Mouse (Mus musculus): Measurements from ENCODE around the gene Grik4.

Grik4 gene

DNA sequence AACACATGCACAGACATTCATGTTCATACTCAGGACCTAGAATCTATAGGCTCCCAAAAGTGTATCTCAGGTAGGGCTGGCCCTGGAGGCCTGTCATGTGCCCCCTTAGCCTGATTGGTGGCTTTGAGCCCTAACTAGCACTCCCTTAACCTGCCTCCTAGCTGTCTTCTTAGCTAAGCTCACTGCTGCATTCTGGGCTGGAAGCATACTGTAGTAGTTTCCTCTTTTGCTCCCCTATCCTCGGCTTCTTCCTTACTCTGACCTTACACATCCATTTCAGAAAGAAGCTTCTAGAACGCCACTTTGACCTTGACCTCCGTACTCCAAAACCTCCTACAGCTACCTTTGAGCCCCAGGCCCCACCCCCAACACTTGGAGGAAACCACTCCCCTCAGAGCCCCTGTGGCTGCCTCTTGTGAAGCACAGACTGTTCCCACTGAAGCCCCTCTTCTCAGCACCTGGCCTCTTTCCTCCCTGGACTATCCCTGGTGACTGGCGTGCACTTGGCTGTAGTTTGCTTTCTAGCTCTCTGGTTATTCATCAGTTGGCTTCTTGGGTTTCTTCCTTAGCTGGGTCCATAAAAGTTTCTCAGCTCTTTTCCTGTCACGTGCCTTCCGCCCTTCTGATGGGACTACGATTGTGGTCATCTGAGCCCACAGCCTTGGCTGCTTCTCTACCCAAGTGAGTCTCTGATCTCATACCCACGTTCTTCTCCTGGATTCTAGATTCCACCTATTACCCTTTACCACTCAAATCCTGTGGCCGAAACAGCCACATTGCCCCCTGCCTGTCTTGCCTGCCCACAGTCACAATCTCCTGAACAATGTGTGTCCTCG lies 84.1 kb downstream of the Grik4 start:
- no peak for DNase-seq

DNA sequence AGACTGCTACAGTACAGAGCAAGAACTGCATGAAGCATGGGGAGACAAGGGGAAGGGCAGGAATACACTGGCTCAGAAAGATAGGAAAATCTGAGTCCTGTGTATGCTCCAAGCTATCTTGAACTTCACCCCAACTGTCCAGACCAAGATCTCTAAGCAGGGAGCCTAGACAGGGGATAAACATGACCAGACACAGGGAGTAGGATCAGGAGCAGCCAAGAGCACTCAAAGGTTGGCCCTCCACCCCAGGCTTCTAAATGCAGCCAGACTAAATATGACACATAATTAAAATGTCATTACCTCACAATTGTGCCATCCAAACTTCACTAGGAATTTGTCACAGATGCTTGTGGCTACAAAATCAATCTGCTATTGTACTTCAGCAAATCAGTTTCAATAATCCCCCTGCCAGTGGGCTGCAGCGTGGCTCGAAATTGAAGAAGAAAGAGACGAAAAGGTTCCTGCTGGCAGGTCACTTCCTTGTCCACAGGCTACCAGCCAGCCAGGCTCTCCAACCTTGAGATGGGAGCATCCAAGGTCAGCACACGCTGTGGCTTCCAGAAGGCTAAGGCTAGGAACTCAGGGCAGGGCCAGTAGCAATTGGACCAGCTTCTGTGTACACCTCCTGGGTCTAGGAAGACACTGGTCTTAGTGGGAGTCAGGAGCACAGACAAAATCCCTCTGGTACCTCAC lies 85.1 kb downstream of the Grik4 start:
- no peak for DNase-seq

DNA sequence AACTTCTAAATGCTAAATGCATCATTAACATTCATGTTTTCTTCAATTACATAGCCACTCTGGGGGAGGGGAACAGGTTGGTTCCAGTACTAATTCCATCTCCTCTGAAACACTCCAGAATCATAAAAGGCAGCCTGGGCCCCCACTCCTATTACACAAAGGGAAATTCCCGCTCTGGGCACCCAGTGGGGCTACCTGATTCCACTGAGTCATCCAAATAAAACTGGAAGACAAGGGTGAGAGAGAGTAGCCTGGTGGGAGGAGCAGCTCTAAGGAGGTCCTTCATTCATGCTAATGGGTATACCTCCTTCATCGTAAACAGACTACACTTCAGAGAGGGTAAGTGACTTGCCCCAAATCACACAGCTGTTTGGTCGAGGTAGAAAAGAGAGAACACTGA lies 85.7 kb downstream of the Grik4 start:
- no peak for DNase-seq

DNA sequence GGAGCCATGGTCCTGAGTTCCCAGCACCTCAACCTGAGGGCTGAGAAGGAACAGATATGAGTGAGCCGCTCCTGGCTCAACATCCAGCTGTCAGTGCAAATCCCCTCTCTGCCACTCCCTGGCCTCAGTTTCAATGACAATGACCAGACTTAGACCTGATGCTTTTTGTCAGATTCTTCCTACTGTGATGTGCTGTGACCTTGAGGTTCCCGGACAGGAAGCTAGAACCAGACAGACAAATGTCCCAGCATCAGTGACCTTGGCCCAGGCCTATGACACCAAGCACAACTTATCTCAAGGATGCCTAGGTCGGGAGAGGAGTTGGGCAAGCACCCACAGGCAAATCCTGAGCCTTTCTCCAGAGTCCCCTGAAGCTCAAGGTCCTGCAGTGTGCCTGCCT lies 86.5 kb downstream of the Grik4 start:
- no peak for DNase-seq

GRCm38 (mm10) chr9:42853077-42853476 lies 91.2 kb downstream of the Grik4 start:
- DNase-seq = no peak

DNA sequence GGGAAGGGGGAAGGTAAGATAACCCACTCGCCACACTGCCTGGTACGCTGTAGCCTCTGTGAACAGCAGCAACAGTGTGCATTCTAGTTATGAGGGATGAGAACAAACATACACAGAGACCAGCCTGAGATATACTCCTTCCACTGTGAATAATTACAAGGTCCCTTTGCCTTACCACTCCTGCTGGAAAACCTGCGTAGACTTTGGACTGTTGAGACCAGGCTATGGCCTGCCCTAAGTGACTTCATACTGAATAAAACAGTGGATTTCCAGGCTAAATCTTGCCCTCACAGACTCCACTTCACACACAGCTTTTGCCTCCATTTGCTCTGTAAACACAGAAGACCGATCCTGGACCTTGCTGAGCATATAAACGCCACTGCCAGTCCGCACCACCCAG lies 94.2 kb downstream of the Grik4 start:
- no peak for DNase-seq

GRCm38 (mm10) chr9:42848061-42848460 lies 96.2 kb downstream of the Grik4 start:
- DNase-seq = no peak

DNA sequence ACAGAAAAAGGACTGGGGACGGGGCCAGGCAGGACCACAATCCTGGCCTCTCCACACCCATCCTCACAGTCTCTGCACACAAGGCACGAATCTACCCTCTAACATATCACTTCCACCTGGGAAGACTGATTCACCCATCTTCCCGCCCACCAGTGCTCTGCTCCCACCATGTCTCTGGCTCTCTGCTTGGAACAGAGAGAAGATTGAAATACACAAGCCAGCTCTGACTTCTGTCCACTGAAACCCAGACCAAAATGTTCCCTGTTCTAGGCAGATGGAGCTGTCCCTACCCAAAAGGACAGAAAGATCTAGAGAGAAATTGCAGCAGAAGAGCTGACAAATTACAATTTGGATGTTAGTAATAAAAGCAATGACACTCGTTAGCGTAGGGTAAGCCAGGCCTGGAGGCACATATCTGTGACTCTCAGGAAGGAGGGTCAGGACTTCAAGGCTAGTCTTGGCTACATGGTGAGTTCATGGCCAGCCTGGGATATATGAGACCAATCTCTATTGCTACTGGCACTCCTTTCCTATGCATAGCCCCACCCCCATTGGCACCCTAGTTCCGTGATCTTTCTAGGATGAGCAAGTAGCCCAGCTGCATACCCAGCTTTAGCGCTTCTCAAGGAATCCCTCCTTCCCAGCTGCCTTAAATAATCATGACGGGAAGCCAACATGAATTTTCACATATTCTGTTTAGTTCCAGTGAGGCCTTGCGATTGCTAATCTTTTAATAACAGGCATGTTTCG lies 97.4 kb downstream of the Grik4 start:
- DNase-seq = no peak

GRCm38 (mm10) chr9:42846139-42846538 lies 98.2 kb downstream of the Grik4 start:
- DNase-seq = no peak

DNA sequence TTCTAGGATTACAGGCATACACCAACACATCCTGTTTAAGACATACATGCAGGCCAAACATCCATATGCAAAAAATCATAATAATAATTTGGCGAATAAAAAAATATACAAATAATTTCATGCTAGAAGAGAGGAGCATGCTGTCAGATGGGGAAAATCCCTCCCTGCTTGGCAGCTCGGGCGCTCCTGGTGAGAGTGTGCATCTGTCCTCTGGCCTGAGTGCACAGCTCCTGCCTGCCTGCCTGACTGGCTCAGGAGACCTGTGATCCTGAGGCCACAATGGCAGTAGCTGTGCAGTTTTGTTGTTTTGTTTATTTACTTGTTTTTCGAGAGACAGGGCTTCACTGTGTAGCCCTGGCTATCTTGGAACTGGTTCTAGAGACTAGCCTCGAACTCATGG lies 100.0 kb downstream of the Grik4 start:
- DNase-seq = no peak

DNA sequence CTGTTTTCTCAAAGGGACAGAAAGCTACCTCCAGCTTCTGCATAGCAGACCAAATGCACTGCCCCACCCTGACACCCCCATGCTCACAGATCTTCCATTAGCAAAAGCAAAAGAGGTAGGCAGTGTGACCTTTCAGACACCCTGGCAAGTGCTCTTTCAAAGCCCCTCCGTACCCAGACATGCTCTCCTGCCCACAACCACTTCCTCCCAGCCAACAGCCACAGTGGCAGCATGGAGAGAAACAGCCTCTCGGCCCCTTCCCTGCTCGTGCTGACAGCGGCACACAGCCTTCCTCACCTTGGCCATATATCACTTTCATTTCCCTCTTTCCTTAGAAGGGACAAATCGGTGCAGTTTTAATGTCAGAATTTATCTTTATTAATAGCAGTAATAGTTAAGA lies 106.0 kb downstream of the Grik4 start:
- DNase-seq = no peak

- no peak for DNase-seq
These were observed 106.8 kb downstream of the Grik4 start for GRCm38 (mm10) chr9:42837498-42837897.

DNA sequence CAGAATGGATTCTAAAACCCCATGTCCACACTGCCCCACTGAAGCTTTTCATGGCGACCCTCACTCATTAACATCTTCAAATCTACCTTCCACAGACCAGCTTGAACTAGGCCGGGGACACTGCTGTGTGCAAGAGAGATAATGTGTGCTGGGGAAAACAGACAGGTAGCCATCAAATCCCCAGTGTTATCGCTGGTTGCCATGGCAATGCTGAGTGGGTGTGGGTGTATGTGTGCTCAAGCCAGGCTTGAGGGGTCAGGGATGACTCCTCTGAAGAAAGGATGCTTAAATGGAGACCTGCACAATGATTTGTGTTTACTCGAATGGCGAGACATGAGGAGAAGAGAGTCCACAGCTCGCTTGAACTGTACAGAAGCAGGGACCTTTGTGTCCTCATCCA lies 112.7 kb downstream of the Grik4 start:
- DNase-seq = no peak

DNA sequence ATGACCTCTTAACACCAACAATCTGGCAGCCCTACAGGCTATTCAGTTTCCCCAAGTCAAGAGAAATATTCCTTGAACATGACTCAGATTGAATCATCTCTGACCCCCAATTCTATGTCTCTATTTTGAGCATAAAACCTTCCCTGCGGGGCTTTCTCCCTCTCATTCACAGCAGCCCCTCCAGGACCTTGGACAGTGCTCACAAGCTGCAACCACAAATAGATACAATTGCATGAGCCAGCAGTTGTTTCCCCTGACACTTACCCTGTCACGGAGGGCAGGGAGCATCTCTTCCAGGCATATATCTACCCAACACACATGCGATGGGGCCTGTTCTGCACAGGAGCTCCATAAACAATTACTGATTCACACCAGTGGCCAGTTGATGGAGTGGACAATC lies 125.0 kb downstream of the Grik4 start:
- no peak for DNase-seq

DNA sequence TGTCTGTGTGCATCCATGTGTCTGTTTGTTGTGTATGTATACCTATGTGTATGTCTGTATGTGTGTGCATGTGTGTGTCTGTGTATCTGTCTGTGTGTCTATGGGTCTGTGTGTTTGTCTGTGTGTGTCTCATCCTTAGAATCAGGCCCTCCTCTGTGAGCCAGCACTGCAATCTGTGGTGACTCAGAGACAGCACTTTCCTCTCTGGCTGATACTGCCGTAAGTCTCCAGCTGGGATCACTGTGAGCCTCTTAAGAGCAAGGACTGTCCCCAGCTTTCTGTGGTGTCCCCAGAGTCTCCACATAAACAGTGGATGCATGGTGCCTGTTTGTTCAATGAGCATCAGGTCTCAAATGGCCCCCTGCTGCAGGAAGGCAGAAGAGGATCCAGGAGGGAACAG lies 127.5 kb downstream of the Grik4 start:
- DNase-seq = no peak

- peak; percentile 64 for DNase-seq
These were observed 135.1 kb downstream of the Grik4 start for GRCm38 (mm10) chr9:42809146-42809545.

DNA sequence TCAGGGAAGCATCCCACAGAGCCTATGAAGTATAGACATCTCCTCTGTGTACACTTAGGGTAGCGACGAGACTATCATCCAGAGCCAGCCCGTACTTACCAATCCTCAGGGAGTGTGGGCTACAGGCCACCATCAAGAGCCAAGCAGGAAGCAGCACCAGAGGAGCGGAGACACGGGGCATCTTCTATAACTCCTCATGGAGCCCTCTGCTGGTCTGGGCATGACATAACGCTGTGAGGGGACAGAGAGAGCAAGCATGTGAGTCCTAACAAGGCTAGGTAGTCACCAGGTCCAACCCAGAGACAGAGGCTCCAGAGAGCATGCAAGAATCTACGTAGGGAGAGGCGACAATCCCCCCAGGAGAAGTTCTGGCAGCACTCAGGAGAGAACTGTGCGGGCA lies 135.9 kb downstream of the Grik4 start:
- DNase-seq = peak; percentile 54

DNA sequence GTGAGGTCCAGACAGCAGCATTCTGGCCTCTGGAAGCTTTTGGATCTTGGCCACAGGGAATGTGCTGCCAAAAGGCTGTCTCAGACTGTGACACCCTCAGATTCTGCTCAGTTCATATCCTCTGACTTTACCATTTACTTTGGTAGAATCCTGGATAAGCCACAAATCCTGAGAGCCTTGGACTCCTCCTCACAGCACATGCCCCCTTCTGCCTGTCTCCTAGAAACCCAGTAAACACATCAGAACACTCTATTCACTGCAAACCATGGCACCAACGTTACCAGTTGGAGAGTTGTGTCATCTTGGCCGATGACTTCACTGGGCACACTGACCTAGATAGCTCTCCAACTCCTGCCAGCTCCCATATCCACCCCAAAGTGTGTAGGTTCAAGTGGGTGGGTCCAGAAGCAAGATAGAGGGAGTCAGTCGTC lies 141.2 kb downstream of the Grik4 start:
- DNase-seq = peak; percentile 85

DNA sequence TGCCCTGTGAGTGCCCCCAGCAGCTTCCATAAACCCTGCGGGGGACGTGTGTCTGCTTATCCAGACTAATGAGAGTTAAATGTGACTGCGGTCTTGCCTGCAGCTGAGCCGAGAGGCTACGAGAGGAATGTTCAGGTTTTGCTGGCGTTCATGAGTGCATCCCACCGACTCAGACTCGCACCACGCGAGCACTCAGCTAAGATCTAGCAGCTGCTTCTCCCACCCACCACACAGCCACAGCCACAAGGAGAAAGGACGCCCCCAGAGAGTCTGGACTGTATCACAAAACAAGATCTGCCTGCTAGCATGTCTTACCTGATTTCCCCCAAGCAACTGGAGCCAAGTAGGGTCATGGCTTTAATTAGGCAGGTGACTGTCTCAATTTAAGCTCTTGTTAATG lies 142.4 kb downstream of the Grik4 start:
- peak; percentile 24 for DNase-seq

GRCm38 (mm10) chr9:42800138-42800537 lies 144.2 kb downstream of the Grik4 start:
- DNase-seq = peak; percentile 80

- DNase-seq = peak; percentile 58
These were observed 144.6 kb downstream of the Grik4 start for GRCm38 (mm10) chr9:42799694-42800093.

- DNase-seq = peak; percentile 87
These were observed 145.1 kb downstream of the Grik4 start for GRCm38 (mm10) chr9:42799242-42799641.

DNA sequence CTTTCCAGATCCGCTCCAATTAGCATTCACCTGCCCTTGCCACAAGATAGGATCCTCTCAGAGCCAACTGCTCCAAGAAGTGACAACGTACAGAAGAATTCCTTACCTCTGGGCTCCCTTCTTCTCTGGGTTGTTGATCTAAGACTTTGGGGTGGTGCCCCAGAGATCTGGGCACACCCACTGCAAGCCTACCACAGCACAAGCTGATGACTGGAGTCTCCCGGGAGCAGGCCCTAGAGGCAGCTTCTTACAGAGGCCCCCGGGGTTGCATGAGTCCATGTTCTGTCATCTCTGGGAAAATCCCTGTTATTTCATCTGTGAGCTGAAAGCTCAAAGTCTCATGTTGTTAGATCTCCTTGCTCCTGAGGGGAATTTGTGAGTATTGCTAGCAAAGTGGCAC lies 146.0 kb downstream of the Grik4 start:
- peak; percentile 44 for DNase-seq

DNA sequence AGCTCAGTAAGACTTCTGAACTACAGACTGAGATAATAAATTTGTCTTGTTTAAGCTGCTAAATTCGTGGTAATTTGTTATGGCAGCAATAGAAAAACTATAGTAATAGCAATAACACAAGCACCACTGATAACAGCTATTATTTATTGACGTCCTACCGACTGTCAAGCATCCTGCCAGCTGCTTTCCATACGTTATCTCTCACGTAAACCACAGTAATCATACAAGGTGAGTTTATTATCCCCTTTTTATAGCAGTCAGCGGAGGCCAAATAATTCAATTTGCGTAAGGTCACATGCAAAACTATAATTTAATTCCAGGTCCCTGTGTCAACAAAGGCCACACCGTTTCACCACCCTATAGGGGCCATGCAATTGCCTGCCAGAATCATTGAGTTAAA lies 147.0 kb downstream of the Grik4 start:
- DNase-seq = no peak

Data from heart, adult 11 months (tissue).